Mouse (Mus musculus): ENCODE data around the gene Rps27a.
"Not testable (repeated sequence)": the region's sequence is repeated elsewhere in the genome, so short reads cannot be mapped to it uniquely, and the experiment has no call there.

Rps27a gene

DNA sequence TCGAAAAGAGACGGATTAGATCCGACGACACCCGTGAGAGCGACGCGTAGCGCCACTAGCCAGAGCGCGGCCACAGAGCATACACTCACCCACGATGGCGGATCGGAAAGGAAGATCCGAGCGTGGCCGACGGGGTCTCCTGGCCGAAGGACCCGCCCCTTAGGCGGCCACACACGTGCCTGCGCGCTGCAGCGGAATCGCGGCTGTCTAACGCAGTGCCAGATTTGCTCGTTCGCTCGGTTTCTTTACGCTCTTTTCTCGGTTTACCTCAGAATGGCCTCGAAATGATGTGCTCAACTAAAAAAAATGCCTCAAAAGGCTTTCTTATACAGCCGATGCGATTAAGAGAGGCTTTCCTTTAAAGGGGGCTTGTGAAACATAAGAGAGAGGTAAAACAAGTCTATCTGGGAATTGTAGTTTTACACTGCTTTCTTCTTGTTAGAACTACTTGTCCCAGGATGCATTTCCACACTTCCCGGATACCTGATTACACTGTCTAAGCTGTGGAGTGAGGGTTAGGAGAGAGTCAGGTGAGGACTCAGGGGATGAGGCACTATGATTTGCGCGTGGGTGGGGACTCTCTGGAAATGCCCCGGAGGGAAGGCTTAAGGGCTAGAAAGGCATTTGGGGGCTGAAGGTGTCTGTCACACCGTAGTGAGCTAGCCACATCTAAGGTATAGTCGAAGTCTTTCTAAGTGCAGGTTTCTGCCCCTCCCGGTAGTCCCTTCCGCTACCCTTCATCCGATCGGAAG lies at the start of gene Rps27a, which contains the start of gene Clhc1:
Gene Rps27a (minus strand): TSS at position 358 of the 752 bp plus-strand sequence.
Gene Clhc1 (plus strand): TSS at position 199 of the 752 bp plus-strand sequence.
- DNase-seq (ENCODE audit: low read depth) = peak; percentile 97

DNA sequence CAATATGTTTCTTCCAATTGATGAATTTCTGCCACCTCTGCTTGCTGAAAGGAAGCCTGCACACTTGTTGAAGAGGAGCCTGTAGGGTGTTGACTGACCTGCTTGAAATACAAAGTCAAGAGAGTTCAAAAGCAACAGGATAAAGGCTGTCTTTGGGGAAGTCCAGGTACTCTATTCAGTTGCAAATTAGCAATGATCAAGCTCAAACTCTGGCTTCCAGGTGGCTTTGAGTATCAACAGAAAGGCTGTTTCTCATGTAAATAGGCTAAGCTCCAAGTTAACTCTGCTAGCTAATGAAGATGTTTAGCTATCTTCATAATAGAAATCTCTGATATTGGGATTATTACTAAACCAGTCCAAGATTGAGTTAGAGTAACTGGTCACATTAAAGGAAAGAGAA lies 49.2 kb upstream of the Rps27a start:
- no peak for DNase-seq (ENCODE audit: low read depth)

DNA sequence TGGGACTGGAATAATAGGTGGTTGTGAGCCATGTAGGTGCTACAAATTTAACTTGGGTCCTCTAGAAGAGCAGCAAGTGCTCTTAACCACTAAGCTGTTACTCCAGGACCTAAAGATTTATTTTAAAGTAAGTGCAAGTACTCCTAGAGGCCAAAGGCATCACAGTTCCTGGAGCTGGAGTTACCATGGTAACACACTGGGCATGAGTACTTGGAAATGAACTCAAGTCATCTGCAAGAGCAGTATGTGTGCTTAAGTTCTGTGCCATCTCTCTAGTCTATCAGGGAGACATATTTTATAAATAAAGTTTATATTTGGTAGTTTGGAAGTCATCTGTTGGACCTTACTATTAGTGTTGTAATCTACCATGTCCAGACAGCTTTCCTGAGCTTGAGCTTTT lies 47.3 kb upstream of the Rps27a start:
- DNase-seq (ENCODE audit: low read depth) = no peak

DNA sequence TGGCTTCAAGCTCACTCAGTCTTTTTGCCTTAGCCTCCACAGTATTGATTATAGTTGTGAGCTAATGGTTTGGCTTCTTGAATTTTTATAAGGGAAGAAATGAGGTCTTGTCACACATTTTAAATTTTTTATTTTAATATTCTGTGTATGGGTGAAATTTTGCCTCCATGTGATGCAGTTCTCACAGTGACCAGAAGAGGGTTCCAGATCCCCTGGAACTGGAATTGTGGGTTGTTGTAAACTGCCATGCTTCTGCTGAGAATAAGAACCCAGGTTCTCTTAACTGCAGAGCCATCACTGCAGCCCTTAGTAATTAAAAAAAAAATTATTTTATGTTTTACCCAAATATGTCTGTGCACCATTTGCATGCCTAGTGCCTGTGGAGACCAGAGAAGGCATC lies 31.7 kb upstream of the Rps27a start:
- DNase-seq (ENCODE audit: low read depth) = peak; percentile 41

DNA sequence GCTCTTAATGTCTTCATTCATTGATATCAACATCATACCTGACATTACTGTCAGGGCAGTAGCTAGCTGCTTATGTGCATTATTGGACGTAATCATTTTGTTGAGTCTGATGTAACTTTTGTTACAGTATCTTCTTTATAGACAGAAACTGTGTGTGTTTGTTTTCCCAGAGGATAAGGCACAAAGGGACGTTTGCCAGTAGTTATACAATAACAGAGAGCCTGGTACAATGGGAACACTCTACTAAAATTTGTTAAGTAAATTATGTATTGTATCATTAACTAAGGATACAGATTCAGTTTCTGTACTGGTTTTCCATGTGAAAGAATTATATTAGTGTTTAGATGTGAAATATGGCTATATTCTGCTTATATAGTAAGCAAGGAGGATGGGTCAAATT lies 24.7 kb upstream of the Rps27a start:
- DNase-seq (ENCODE audit: low read depth) = no peak

DNA sequence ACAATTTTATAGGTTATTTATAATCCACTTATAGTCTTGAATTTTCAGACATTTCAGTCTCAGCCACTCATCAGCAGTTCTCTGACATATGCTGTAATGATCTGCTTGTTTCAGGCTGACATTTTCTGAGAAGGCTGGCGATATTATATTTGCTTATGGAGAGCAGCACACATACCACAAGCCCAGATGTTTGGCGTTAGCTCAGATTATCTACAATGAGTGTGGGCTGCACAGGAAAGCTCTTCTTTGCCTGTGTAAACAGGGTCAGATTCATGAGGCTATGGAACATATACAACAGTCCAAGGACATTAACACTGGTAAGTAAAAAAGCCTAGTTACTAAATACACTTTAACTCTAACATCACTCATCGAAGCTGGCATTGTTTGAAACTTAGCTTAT lies 23.6 kb upstream of the Rps27a start:
- peak; percentile 83 for DNase-seq (ENCODE audit: low read depth)

DNA sequence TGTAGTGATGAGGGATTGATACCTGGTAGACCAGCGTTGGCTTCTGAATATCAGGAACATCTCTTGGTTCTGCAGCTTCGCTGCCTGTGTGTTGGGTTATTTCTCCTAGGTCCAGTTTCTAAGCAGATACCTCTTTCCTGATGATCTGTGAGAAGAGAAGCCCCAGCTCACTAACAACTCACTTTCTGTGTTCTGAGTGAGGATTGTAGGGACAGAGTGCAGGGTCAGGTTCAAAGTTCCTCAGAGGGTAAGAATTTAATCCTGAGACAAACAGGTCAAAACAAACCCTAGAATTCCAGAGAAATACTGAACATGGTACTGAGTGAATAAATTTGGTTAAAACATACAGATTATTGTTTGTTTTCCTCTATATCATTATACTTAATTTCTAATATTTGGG lies 15.5 kb upstream of the Rps27a start:
- no peak for DNase-seq (ENCODE audit: low read depth)

DNA sequence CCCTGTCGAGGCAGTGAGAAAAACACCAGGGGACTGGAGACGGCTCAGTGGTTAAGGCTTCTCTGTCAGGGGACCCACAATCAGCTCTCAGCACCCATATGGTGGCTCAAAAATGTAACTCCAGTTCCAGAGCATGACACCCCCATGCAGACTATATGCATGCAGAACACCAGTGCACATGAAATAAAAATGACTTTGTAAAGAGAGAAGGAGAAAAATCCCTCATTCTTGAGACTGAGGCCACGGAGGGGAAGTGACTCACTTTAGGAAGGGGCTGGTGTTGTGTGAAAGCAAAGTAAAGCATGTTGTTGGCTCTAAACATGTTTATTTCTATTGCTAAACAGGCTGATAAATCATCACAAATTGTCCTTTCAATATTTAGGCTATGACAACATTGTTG lies 13.1 kb upstream of the Rps27a start:
- peak; percentile 34 for DNase-seq (ENCODE audit: low read depth)

DNA sequence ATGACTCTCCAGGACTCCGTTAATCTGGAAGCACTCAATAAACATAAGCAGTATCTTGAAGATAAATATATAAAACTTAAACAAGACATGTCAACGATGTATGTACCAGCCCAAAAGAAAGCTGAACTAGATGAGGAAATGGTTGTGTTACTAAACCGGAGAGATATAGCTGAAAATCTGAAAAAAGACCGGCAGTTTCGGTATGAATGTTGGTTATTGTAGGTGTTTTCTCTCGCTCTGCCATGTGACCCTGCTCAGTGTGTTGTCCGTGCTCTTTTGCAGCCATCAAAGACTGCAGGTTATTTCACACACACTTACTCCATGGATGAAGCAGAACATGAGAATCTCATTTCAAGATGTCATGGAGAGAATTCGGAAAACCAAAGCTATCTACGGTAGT lies 12.5 kb upstream of the Rps27a start:
- DNase-seq (ENCODE audit: low read depth) = no peak

DNA sequence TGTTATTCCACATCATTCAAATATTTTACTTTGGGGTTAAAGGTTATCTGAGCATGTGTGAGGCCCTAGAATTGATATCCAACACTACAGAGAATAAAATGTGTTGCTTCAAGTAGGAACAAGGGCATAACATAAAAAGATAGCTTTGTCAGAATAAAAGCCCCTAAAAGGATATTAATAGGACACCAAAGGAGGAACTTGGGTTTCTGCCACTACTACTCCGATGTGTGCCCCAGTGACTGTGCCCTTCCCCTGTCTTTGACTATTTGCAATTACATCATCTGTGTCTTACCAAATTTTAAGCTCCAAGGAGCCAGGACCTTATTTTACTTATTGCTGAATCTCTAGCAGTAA lies 1.5 kb upstream of the Rps27a start:
- peak; percentile 86 for DNase-seq (ENCODE audit: low read depth)

DNA sequence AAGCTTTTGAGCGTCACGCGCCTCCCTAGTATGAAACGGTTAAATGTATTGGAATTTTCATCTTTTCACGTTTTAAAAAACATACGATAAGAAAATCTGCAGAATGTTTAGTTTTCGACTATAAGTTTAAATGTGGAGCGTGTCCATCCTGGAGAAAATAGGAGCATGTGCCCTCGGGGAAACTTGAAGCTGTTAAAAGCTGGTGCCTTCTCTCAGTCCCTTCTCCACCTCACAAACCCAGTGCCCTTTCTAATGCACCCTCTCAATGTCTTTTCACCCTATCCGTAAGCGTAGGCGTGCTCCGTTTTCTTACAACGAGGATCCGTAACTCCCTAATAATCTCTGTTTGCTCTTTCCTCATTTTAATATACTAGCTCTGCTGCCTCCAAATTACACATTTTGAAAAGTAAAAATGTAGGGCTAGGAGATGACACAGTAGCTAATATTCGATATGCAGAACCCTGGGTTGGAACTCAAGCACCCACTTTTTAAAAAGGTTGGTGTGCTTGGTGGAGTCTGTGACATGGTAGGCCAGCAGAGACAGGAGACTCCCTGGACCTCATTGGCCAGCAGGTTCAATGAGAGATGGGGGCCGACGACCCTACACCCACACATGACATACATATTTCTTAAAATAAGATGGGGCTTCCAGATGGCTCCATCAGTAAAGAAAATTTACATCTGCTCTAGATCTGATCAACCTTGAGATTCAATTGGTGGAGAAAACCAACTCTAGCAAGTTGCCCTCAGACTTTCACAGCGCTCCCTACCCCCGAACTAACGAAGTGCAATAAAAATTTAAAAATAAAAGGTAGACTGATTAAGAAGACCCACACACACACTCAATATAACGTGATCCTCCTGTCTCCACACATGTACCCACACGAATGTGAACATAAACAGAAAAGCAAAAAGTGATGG lies 855 bp upstream of the Rps27a start:
- DNase-seq (ENCODE audit: low read depth) = peak; percentile 71

DNA sequence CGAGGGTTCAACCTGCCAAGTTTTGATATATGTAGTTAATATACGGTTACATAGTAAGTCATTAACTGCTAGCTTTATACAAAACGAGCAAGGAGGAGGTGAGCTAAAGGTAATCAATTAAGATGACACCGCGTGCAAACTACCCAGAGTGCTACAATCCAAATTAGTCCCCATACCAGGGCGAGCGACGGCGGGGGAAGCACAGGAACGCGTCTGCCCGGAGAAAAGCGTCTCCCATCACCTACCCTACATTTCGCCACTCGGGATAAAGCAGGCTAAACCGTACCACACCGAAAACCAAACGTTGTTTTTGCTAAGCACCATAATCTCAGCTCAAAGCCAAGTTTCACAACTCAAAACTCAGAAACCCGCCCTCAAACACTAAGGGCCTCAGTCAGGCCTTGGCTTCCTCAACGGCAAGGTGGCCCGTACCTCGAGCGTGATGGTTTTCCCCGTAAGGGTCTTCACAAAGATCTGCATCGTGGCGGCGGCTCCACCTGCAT lies 609 bp downstream of the Rps27a start:
- no peak for DNase-seq (ENCODE audit: low read depth)

DNA sequence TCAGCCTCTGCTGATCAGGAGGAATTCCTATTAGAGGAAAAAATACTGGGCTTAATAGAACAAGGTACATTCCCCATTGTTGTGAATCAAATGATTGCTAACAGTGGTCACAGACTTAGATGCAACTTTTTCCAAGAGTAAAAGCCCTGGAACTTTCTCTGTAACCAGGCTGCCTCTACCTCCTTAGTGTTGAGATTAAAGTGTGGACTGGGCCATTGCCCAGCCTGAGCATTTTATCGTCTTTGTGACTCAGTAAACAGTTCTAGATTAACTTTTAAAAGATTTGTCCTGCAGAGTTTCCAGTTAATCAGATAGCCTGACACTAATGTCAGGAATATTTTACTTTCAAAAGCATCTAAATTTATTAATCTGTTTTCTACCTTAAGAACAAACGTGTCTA lies 1.1 kb downstream of the Rps27a start:
- peak; percentile 24 for DNase-seq (ENCODE audit: low read depth)

DNA sequence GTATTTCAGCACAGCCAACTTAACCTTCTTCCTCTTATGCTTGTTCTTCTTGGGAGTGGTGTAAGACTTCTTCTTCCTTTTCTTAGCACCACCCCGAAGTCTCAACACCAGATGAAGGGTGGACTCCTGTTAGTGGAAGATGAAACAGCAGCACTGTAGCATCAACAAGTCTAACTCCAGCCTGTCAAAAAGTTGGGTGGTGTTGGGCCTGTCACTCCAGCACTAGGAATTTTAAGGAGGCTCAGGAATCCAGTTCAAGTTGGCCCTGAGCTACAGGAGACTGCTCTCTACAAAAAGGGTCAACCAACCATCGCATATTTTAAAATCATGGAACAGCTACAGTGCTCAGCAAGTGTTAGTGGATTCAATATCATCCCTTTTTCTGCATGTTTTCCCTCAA lies 1.6 kb downstream of the Rps27a start:
- peak; percentile 48 for DNase-seq (ENCODE audit: low read depth)

DNA sequence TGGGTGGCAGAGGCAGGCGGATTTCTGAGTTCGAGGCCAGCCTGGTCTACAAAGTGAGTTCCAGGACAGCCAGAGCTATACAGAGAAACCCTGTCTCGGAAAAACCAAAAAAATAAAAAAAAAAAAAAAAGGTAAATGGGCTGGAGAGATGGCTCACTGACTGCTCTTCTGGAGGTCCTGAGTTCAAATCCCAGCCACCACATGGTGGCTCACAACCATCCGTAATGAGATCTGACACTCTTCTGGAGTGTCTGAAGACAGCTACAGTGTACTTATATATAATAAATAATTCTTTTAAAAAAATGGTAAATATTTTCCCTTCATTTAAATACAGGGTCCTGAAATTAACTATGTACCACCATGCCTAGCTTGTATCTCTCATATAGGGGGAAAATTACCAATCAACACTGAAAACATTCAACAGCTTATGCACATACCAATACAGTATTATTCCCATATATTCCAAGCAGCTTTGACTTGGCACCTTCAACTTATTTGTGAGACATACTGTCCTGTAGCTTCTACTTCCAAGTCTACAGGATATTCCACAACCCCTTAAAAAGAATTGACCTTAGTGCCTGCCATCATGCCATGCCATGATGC lies 2.7 kb downstream of the Rps27a start:
- DNase-seq (ENCODE audit: low read depth) = not testable (repeated sequence)

DNA sequence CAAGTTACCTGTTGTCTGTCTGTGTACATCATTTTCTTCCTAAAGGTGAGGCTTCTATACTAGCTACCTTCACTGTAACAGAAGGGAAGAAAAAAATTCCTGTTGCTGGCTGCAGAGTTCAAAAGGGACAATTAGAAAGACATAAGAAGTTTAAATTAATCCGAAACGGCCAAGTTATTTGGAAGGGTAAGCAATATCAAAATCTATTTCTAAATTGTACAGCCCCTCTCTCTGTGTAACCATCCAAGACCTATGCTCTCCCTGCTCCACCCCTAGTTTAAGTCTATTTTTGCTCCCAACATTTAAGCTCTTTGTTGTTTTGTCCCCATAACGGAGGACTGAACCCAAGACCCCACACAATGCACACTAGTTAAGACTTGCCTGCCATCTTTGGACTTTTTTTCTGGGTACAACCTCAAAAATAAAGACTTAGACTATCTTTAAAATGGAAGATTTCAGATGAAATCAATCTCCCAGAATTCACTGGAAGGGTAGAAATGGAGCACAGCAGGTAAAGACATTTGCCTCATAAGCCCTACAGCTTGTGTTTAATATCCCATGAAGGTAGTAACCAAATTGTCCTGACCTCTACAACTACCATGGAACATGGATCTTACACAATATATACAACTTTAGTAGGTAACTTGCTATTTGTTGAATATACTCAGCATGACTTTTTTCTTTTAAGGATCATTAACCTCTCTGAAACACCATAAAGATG lies 3.5 kb downstream of the Rps27a start:
- peak; percentile 17 for DNase-seq (ENCODE audit: low read depth)

DNA sequence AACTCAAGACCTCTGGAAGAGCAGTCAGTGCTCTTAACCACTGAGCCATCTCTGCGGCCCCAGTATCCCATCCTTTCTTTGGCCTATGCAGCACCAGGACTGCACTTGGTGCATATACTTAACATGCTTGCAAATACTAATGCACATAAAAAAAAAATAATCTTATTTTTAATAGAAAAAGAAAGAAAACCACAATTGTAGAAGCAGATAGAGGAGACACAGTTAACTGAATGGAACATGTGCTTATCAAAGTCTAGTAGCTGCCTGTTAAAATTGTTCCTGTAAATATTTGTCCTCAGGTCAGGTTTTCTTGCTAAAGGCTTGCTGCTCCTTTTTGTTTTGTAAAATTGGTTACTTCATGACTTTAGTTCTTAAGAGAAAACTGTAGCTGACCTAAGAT lies 9.7 kb downstream of the Rps27a start:
- DNase-seq (ENCODE audit: low read depth) = no peak

DNA sequence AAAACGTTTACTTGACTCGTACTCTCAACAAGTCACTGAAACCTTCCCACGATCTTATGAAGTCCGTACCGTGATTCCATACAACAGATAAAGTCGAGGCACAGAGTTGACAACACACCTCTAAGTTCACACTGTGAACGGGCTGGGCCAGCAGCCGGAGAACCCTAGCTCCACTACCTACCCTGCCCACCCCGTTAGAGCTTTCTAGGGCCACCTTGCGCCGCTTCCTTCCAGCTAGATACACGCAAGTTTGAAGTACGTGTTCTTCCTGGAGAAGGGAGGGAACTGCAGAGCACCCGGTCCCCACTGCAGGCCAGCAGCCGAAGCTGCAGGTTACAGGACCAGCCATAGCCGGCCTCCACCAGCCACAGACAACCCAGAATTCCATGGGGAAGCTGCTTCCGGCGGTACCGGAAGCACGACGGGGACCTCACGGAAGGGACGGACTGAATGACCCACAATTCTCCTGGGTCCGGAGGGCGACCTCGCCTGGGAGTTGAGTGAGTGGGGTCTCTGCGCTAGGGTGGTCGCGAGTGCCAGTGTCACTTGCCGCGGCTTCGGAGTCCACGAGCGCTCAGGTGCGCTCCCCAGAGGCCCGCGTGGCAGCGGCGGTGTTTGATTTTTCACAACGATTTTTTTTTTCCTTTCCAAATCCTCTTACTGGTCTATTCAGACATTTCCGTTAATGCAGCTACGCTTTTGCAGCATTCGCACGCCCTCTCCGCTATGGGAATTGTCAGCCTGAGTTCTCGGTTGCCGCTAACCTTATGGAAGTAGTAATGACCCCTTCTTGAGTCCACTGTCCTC lies 21.7 kb downstream of the Rps27a start, which contains the start of gene Mtif2:
Gene Mtif2 (plus strand): TSS at position 421 of the 807 bp plus-strand sequence.
- peak; percentile 90 for DNase-seq (ENCODE audit: low read depth)

DNA sequence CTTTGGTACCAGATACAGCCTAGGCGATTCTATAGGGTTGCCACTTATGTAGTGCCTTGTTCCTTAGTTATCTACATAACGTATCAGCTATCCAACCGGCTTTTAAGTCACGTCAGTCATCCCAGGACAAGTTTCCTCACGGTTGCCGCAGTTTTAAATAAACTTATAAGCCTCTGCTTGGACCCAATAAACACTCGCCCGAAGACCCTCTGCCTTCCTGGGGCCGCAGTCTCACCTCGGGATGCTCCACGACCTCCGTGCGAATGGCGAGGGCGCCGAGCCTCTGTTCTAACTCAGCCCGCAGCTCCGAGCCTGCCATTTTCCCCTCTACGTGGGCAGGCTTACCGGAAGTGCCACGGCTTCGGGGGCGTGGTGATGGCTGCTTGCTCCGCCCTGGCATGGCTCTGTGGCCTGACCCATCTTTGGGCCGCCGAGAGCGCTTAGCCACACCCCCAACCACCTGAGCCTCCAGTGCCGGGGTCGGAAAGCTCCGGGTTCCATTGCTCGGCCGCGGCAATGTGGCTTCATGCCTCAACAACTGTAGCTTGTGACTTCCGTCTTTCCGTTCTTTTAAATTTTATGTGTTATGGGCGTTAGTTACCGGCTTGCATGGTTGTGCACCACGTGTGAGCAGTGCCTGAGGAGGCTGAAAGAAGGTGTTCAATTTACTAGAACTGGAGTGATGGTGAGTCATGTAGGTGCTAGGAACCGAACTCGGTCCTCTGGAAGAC lies 33.1 kb downstream of the Rps27a start, which contains the start of gene Prorsd1:
Gene Prorsd1 (minus strand): TSS at position 352 of the 731 bp plus-strand sequence.
- peak; percentile 95 for DNase-seq (ENCODE audit: low read depth)

DNA sequence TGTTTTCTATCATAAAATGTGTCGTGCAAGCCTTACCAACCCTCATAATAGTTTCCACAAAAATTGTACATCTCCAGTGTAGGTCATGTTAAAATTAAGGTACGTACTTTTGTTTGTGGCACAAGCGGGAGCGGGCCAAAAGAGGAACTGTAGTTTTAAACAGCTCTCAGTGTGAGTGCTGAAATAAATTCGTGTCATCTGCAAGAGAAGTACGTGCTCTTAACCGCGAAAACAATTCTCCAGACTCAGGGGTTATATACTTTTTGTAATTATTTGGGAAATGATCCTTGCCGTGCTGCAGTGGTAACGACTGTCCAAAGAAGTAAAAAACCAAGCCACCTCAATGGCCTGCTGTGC lies 33.6 kb downstream of the Rps27a start:
- peak; percentile 72 for DNase-seq (ENCODE audit: low read depth)
